Mouse (Mus musculus): ENCODE measurements around the gene Anln.

Gene Anln

DNA sequence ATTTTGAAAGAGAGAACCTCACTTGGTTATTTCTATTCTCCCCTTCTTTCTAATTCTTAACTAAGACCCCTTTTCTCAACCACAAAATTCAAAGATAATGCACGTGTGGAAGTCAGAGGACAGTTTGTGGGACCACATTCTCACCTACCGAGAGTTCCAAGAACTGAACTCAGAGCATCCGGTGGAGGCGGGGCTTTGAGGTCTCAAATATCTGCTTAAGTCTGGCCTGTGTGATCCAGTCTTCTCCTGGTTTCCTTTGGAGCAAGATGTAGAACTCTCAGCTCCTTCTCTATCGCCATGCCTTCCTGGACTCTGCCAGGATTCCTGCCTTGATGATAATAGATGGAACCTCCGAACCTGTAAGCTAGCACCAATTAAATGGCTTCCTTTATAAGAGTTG is 13.0 kb upstream of the Anln start:
- no peak for DNase-seq (ENCODE audit: low read depth)

DNA sequence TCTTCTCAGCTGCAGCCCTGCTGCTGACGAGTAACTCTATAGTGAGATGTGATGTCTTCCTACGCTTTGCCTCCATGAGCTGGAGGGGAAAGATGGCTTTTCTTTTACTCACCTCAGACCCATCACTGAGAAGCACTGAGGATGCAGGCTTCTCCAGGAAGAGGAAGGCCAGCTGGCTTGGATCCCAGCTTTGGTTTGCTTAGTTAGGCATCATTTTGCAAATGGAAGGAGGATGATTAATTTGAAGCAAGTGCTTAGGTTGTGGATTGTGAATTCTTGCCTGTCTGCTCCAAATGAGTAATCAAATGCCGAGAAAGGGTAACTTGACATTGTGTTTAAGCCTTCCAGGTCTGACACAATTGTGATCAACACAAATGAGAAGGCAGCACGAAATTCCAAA is 10.0 kb upstream of the Anln start:
- DNase-seq (ENCODE audit: low read depth): peak; percentile 82

DNA sequence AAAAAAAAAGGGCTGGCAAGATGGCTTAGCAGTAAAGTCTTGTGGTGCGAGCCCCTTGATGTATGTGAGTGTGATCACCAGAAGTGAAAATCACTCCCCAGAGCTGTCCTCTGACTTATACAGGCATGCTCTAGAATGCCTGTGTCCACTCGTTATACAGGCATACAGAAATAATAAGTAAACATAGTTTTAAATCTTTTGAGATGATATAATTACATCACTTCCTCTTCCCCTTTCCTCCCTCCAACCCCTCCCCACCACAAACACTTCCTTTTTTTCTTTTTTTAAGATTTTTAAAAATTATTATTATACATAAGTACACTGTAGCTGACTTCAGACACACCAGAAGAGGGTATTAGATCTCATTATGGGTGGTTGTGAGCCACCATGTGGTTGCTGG is 5.7 kb upstream of the Anln start:
- no peak for DNase-seq (ENCODE audit: low read depth)

DNA sequence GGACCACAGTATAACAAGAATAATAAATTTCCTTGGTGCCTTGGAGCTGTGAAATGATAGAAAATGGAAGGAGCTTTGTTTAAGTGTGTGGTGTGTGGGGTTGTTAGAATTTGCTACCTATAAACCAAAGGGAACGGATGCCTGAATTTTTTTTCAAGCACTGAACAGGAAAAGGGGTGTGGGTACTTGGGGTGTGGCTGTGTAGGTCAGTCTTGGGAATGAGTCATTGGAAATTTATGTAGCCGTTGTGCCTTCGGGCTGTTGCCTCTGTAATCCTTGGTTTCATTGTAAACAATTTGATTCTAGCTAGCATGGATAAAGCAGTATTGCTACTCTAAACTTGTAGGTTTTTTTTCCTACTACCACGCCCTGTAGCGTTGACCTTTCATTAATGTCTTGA is 1.4 kb upstream of the Anln start:
- DNase-seq (ENCODE audit: low read depth): peak; percentile 77

DNA sequence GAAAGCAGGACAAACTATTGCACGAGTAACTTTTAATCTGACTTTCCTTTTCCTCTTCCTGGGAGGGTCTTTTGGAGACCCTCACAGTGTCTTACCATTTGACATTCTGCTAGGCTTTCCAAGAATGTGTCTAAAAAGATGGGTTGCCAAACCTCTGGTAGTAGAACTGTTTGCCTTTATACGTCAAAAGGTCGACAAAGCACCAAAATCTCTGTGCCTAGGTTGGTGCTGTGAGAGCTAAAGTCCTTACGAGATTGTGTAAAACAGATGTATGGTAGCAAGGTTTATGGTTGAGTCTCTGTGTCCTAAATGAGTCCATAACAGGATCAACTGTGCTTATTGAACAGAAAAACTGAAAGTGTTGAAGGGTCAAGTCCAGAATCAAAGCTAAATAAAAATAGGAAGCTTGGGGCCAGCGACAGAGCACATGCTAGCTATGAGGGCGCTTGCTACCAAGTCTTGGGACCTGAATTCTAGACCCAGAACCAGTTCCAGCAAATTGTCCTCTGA is 803 bp upstream of the Anln start:
- DNase-seq (ENCODE audit: low read depth): peak; percentile 27

DNA sequence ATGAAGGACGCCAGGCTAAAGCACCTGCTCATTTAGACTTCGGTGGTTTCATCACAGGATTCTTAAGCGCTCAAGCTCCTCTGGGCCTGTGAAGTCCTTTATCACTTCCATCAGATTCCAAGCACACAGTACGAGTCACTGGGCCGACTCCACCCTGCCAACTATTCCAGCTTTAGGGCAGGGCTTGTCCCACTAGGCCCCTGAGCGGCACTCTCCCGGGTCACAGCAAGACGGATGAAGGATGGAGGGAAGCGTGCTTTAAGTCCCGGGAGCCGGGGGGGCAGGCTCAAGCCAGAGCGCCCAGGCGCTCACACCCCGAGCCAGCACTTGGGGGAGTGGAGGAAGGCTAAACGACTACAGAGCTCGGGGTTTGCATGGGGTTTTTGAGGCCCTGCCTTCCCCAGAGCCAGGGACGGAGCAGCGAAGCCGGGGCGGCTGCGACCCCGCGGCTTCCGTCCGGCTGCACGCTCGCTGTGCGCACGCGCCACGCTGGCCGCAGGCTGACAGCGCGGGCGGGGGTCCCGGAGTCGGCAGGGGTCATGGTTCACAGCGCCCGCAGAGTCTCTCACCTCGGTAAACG is 497 bp downstream of the Anln start:
- DNase-seq (ENCODE audit: low read depth): peak; percentile 58

DNA sequence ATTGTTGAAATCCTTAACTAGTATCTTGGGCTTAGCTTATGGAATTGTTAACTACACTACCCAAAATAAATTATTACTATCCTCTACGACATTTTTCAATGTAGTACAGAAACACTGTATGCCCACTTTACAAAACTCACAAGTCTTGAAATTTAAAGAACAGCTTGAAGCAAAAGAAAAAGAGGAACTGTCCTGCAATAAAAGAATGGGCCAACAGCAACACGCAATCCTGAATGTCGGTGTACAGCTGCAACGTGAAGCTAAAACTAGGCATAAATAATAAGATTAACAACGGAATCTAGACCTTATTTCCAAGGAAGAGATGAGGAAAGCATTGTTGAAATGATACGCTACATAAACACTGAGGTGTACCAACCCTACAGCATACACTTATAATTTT is 1.1 kb downstream of the Anln start:
- no peak for DNase-seq (ENCODE audit: low read depth)

DNA sequence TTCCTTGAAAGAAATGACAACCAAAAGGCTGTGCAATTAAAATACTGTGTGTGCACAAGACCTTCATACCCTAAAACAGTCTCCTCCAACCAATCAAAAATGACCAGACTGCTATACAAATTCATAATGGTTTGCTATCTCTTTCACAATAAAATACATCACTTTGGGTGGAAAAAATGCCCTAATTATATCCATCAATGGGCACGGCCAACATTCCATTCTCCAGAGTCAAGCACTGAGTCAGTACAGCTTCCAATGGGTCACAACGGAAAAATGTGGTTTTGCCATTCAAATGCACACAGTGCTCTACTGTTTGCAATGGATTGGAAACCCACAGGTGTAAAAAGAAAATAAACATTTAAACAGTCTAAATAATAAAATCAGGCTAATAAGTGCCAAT is 3.1 kb downstream of the Anln start:
- peak; percentile 81 for DNase-seq (ENCODE audit: low read depth)

DNA sequence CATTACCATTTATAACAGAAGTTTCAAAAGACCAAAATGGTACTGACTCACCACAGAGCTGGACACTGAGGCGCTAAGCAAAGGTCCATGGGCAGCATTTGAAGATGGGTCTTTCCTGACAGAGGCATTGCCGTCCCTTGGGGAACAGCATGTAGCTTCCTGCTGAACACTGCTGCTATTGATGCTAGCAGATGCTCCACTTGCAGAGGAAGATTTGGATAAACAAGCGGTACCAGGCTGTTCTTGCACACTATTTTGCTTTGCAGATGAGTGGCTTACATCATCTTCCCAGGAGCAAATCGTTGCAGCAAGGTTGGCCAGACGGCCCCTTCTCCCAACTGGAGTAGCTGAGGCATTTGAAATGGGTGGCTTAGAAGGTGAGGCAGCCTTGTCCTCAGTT is 12.9 kb downstream of the Anln start:
- no peak for DNase-seq (ENCODE audit: low read depth)

DNA sequence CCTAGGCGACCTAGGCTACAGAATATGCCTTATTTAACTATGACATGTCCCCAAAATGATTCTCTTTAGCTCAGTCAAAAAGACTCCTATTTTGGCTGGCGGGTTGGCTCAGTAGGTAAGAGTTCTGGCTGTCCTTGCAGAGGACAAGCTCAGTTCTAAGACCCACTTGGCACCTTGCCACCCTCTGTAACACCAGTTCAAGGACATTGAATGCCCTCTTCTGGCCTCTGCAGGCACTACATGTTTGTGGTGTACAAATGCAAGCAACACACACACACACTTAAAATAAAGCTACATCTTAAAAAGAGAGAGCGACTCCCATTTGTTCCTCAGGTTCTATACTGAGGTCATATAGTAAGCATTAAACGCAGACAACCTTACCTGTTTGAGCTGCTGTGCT is 16.2 kb downstream of the Anln start:
- DNase-seq (ENCODE audit: low read depth): peak; percentile 57

DNA sequence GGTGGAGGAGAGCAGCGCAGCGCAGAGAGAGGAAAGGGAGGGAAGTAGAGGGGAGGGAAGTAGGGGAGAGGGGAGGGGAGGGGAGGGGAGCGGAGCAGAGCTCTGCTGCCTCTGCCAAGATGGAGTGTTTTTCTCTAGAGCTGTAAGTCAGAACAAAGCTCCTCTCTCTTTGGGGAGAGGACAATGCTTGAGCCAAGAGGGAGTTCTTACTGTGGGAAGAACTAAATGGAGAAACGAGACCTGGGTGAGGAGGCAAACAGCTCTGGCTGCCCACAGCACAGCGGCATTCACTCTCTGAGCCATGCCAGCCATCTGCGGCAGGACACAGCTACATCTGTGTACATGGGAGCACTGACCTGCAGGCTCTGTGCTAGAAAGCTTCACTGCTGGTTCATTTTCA is 21.0 kb downstream of the Anln start:
- no peak for DNase-seq (ENCODE audit: low read depth)

DNA sequence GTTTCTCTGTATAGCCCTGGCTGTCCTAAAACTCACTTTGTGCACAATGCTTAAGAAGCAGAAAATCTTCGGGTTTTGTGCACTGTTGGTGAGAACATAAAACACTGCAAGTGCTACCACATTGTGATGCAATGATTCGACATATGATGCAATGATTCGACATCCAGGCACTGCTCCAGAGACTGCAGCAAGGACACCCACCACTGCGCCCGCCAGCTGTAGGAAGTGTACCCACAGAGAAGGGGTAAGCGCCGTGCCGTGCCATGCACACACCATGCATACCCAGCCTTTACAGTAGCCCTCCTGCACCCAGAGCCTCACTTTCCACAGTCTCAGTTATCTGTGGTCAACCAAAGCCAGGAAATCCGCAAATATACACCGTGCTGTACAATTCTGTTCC is 22.4 kb downstream of the Anln start:
- peak; percentile 60 for DNase-seq (ENCODE audit: low read depth)

DNA sequence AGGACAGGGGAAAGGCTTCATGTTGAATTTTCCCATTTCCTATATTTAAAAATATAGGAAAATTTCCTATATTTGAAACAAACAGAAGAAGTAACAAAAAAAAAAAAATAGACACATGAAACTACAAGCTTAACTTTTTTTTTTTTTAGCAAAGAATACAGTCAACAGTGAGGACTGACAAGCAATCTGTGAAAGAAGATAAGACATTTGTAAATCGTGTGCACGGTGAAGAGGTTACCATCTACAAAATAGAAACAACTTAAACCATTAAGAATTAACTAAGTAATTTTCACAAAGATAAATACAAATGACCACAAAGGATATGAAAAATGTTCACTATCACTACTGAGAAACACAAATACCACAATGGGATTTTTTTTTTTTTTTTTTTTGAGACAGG is 22.8 kb downstream of the Anln start:
- no peak for DNase-seq (ENCODE audit: low read depth)

DNA sequence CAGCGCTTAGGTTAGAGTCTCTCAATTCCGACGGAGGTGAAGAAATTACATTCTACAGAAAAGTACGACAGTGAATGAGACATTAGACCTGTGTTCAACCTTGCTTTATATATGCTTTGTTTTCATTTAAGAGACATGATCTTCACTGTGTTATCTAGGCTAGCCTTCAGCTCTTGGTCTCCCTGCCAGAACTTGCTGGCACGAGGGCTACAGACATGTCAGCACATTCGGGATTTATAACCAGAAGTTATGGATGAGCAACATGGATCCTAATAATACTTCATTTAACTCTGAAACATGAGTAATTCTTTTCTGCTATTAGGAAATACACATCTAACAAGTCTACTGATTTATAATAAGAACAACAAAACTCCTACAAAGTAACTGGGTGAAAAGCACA is 28.1 kb downstream of the Anln start:
- DNase-seq (ENCODE audit: low read depth): peak; percentile 85

DNA sequence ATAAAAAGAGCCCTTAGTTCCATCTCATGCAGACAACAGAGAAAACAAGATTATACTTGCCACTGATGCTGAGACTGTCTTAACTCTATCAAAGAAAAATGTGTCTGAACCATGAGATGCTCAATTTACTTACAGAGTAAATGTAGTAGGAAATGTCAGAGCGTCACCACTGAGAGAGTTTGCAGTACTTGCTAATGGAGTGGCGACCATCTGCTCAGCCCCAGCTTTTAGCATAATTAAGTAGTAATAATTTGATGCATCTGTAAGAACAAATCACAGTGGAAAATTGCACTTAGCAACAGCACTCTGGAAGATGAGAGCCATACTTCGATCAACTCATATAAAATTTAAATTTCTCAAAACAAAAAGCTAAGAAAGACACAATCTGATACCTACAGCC is 33.1 kb downstream of the Anln start:
- no peak for DNase-seq (ENCODE audit: low read depth)

DNA sequence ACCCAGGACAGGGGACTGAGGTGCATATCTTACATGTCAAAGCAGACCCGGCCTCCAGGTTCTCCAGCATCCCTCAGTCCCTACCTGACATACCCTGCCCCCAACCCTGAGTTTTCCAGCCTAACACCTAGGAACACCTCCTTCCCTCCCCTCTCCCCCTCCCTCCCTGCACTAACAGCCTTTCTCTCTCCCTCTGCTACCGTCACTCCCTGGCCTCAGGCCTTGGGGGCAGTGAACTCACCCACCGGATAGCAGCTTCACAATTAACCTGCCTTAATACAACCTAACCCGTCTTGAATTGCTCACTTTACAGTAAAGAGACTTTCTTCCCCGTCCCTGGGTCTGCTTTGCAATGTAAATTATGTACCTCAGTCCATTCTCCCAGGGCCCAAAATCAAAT is 35.1 kb downstream of the Anln start:
- no peak for DNase-seq (ENCODE audit: low read depth)

DNA sequence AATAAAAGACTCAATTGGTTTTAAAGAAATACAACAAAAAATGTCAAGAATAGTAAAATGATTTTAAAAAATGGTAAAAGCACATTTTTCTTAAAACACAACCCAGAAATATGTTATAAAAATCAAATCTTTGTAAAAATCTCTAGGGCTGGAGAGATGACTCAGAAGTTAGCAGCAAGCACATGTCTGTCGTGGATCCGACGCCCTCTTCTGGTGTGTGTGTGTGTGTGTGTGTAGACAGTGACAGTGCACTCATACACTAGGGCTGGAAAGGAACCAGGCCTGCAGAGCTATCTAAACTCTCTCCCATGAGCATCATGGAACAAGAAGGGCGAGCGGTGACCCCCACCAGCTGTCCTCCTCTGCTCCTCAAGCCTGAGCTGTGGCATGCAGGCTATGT is 35.5 kb downstream of the Anln start:
- DNase-seq (ENCODE audit: low read depth): peak; percentile 30

DNA sequence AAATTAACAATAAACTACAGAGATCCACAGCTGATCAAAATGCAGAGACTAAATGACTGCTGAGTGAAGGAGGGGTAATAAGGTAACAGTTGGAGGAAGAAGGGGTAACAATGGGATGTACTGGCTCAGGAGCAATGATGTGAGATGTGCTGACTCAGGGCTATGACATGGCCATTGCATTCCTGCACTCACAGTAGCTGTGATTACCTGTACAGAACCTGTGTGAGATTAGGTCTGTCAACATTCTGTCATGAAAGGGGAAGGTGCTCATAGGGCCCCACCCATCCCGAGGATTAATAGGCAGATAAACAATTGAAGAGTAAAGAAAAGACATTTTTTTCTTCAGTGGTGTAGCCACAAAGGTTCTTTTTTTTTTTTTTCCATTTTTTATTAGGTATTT is 48.7 kb downstream of the Anln start:
- no peak for DNase-seq (ENCODE audit: low read depth)

DNA sequence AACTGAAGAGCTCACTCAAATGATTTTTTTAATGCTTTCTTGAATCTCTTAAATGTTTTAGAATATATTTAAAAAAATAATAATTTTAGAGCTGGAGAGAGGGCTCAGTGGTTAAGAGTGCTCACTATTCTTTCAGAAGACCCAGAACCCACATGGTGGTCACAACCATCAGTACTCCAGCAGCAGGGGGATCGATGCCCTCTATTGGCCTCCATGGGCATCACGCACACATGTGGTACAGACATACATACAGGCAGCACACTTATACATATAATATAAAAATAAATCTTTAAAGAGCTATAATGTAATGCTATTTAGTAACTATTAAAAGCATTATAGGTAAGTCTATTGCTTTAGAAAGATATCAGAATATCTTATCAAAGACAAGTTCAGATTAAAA is 51.8 kb downstream of the Anln start:
- DNase-seq (ENCODE audit: low read depth): no peak

DNA sequence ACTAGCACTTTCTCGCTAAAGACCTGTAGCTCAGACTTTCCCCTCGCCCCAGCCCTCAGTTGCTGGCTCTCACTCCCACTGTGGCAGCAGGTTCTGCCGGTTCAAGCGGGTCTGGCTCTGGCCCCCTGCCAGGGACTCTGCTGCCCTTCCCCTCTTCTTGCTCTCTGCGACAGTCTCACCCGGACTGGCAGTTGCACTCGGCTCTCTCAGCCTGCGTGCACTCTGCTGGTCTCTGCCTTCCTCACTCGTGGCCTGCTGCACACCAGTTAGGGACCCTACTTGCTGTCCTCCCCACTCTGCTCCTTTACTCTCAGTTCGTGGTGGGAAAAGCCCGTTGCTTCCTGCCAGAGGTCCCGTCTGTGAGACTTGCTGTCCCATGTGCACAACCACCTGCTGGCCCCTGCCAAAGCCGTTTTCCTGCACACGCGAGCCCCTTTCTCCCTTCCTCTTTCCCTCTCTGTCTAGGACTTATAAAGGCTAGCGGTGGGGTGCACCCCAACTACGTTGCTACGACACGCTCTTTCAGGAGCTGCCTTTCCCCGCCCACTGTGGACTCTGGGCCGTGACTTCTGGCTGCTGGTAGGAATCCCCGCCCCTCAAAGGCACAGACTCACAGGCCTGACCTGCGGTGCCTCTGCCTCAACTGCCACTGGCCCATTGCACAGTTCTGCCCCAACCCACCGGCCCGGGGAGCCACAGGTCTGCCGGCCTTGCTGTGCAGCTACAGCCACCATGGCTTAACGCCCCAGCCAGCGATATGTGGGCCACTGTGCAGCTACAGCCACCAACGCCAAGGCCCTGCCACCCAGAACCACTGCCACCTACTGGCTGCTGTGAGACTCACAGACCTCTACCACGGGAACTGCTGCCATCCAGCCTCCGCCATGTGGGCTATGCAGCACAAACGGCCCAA is 61.3 kb downstream of the Anln start:
- no peak for DNase-seq (ENCODE audit: low read depth)

DNA sequence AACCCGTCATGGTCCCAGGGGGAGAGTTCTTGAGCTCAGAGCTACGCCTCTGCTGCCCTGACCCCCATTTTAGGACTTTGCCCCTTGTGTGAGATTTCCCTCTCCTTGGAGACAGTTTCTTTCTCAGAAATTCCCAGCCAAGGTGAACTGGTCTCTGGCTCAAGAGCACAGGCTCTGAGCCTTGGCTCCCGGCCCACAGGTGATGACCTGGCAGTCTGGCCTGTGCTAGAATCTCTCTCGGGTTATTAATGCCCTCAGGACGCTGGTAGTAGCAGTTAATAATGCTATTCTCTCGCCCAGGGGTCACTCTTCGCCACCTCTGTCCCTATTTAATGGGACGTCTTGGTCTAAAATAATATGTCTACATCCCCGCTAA is 61.9 kb downstream of the Anln start:
- no peak for DNase-seq (ENCODE audit: low read depth)

DNA sequence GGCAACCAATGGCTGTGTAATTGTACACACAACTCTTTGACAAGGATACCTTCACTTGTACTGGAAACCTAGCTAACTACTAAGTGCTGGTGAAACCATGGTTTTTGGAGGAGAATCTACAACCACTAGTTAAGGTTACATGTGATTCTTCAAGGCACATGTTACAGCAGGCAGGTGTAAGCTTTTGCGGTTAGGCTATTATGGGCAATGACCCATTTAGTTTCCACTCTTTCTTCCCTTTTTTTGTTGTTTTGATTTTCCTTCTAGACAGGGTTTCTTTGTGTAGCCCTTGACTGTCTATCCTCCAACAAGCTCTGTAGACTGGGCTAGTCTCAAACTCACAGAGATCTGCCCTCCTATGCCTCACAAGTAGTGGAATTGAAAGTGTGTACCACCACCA is 64.4 kb downstream of the Anln start:
- no peak for DNase-seq (ENCODE audit: low read depth)

DNA sequence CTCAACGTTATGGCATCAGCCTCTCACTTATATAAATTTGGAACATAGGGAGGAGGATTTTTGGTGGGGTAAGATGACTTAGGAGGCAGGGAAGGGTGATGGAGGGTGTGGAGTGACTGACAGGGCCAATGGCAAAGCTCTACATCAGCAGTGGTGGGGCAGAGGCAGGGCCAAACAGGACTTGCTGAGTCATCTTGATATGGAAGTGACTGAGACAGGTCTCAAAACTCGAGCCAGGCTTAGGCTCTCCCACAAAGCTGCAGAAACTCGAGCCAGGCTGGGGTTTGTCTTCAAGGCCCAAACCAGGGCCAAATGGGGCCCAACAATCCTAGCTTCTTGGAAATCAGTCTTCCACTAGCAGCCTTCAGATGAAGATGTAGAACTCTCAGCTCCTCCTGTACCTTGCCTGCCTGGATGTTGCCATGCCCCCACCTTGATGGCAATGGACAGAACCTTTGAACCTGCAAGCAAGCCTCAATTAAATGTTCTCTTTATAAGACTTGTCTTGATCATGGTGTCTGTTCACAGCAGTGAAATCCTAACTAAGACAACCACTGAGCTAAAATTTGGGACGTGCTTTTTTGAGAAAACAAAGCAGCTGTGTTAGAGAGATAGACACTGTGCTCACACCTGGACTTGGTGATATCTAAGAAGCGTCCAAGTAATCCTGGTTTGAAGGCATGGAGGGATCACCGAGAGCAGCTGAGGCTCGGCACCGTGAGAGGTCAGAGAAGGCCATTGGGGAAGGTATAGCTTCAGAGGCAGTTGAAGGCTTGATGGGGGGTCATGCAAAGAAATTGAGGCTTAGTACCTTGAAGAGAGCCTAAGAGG is 66.4 kb downstream of the Anln start:
- peak; percentile 59 for DNase-seq (ENCODE audit: low read depth)
